Mouse (Mus musculus) T-helper 1 cell (primary cell): Measurements from ENCODE around the gene Slc38a6.

Source experiments
- in situ Hi-C: fragments of 300-600 bp; cut with MboI, MseI; formaldehyde crosslinking; loops from one replicate; pipeline ENCODE4 v1.15.1; 2025; ENCODE audit warnings: high pct_unique_total_duplicates

The Slc38a6 gene

DNA sequence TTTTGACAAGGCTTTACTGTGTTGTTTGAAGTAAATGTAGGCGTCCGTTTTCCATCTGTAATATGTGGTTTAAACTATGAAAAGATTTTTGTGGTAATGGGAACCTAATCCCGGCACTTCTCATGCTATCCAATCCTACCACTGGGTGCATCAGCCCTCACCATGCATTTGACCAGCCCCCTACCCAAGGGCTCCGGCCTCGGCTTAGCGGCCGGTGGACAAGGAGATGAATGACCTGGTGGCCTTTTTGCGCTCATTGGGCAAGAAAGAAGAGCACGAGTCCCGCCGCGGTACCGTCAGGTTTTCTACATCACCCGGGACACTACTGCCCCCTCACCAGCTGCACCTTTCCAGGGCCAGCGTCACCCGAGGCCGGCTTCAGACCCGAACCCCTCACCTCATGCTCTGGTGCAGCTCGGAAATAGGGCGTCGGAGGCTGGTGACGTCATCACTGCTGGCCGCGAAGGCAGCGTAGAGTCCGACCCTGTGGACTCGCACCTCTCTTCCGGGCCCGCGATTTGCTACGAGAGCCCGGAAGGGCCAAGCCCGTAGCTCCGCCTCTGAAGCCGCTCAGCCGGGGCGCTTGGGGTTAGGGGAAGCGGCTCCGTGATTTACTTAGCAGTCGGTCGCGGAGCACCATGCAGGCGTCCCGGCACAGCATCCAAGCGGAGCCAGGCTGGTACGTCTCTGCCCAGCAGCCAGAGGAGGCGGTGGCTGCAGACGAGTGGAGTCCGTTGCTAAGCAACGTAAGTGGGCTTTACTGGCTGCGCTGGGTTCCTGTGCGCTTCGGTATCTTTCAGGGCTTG lies at the start of gene Slc38a6, which contains the start of gene Trmt5:
Gene Slc38a6, plus strand, starts transcription at position 493 of the 806 bp plus-strand sequence.
Gene Trmt5, minus strand, starts transcription at position 424 of the 806 bp plus-strand sequence.
- in situ Hi-C loops, result loop anchor here (5.0 kb wide), 1 partner anchor 74 kb away; no protein-coding TSS in a partner anchor

DNA sequence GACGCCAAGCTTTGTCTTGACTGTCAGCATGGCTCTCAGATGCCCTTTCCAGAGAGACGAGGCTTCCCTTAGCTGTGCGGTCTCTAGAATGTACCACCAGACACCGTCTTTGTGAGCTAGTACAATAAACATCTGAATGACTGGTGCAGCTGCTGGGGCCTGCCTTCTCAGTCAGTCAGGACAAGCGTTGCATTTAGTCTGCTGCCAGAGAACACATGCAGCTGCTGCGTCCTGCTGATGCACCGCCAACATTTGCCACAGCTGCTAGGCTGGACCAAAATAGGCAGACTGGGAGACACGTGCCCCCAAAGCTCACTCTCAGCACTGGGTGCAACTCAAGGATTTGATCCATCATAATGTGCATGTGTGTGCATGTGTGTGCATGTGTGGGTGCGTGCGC lies 44.6 kb upstream of the Slc38a6 start:
- in situ Hi-C loops, result no loop called here

- in situ Hi-C loops, result no loop called here
Measured at GRCm38 (mm10) chr12:73245687-73246086, 40.9 kb upstream of the Slc38a6 start.

DNA sequence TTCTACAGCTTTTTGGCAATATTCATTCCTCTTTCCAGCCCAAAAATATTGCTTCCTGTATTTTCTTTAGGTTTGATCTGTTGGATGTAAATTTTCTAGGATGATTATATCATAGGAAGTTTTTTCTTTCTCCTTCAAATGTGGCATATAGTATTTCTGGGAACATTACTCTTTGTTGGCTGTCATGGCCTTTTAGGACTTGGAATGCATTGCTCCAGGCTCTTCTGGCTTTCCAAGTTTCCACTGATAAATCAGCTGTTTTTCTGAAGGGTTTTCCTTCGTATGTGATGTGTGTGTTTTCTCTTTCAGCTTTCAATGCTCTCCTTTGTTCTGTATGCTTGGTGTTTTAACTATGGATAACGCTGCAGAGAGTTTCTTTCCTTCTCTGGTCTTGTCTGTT lies 31.6 kb upstream of the Slc38a6 start:
- in situ Hi-C loops, result no loop called here

- in situ Hi-C loops, result no loop called here
Measured at GRCm38 (mm10) chr12:73259269-73259668, 27.3 kb upstream of the Slc38a6 start.

- in situ Hi-C loops, result no loop called here
Measured at GRCm38 (mm10) chr12:73260339-73260738, 26.2 kb upstream of the Slc38a6 start.

GRCm38 (mm10) chr12:73265381-73265978 lies 21.1 kb upstream of the Slc38a6 start:
- in situ Hi-C loops, result no loop called here

GRCm38 (mm10) chr12:73266597-73266996 lies 20.0 kb upstream of the Slc38a6 start:
- in situ Hi-C loops, result no loop called here

DNA sequence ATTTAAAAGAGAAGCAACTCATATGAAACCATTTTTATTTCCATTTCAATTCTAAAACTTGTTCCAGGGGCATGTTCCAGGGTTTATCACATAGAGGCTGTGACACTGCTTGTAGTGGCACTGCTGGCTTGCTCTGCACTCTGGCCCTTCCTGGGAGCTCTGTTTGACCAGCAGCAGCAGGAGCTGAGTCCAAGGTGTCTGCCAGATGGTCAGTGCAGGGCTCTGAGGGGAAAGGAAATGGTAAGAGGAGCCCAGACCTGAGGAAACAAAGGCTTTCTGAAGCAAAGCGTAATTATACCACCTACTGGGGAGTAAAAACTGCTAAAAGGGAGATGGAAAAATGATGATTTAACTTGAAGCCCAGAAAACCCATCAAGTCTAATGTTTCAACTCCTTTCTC lies 18.1 kb upstream of the Slc38a6 start:
- in situ Hi-C loops, result no loop called here

GRCm38 (mm10) chr12:73269531-73269930 lies 17.0 kb upstream of the Slc38a6 start:
- in situ Hi-C loops, result no loop called here

DNA sequence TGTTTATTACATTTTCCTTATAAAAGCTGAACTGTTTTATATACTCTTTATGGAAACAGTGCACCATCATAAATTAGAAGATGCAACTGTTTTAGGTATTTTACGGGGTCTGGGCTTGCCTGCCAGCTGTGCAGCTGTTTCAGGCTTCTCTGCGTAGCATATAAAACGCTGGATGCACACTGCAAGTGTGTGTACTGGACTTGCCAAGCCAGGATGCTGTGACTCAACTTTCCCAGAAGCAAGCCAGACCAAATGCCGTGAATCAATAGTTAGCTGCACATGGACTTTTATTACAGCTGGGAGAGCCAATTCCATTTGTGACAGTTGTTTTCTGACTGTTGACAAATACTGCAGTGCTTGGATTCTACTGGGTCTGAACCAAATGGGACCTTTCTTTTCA lies 16.6 kb upstream of the Slc38a6 start:
- in situ Hi-C loops, result no loop called here

GRCm38 (mm10) chr12:73274921-73275320 lies 11.7 kb upstream of the Slc38a6 start:
- in situ Hi-C loops, result no loop called here

- in situ Hi-C loops, result loop anchor here (5.0 kb wide), 1 partner anchor 75 kb away; no protein-coding TSS in a partner anchor
Measured at GRCm38 (mm10) chr12:73287609-73288008, 1.0 kb downstream of the Slc38a6 start.

GRCm38 (mm10) chr12:73288626-73289025 lies 2.0 kb downstream of the Slc38a6 start:
- in situ Hi-C loops, result loop anchor here (5.0 kb wide), 1 partner anchor 76 kb away; no protein-coding TSS in a partner anchor

DNA sequence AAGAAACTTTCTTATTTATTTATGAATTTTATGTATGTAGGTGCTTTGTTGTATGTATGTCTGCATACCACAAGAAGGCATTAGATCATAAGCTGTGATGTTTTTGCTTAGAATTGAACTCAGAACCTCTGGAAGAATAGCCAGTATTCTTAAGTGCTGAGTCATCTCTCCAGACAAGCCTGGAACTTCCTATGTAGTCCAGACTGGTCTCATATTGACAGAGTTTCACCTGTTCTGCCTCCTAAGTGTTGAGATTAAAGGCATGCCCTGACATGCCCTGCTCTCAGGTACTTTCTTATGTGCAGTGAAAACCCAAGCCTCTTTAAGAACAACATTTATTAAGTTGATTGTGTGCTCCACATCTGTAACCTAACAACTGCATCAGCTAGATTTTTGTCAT lies 8.3 kb downstream of the Slc38a6 start:
- in situ Hi-C loops, result no loop called here

GRCm38 (mm10) chr12:73295505-73296140 lies 9.0 kb downstream of the Slc38a6 start:
- in situ Hi-C loops, result no loop called here

DNA sequence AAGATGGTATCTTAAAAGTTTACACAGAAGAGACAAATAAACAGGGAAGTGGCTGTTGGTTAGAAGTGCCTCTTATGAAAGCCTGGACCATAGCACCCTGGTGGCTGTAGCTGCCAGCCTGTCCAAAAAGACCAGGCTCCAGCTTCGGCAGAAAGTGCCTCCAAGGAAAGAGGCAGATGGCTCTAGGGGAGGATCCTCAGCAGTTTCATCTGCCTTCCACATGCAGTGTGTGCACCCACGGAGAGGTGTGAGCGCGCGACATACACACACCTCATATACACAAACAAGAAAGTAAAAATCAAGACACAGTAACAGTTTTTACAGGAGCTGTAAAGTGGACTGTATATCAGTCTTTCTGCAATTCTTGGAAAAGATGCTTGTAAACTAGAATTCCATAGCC lies 12.0 kb downstream of the Slc38a6 start:
- in situ Hi-C loops, result no loop called here

DNA sequence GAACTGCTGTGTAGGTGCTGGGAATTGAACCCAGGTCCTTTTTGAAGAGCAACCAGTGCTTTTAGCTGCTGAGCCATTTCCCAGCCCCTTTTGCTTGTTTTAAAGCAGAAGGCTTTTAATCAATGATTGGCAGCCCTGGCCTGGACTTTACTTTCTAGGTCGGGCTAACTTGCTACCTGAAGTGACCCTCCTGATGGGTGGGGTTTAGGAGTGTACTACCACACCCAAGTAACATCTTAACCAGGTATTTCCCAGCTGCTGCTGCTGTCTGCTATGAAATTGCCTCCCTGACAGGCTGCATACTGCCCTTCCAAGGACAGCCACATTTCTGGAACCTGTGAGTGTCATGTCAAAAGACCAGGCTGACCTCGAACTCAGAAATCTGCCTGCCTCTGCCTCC lies 14.0 kb downstream of the Slc38a6 start:
- in situ Hi-C loops, result no loop called here

DNA sequence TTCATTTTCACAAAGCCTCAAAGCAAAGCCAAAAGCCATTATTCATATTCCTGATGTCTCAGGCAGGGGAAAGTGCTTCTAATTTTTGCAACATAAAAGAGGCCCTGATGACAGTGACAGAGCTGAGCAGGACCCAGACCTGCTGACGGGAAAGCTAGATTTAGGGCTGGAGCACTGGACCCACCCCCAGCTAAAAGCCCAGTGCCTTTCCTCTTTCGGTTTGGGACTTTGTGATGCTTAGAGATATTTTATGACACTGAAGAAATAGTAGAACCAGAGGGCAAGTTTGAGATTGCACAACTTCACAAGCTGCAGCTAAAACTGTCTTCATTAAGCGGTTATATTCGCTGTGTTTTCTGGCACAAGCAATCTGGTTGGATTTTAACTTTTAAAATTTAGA lies 18.1 kb downstream of the Slc38a6 start:
- in situ Hi-C loops, result no loop called here

GRCm38 (mm10) chr12:73307750-73308149 lies 21.2 kb downstream of the Slc38a6 start:
- in situ Hi-C loops, result no loop called here

DNA sequence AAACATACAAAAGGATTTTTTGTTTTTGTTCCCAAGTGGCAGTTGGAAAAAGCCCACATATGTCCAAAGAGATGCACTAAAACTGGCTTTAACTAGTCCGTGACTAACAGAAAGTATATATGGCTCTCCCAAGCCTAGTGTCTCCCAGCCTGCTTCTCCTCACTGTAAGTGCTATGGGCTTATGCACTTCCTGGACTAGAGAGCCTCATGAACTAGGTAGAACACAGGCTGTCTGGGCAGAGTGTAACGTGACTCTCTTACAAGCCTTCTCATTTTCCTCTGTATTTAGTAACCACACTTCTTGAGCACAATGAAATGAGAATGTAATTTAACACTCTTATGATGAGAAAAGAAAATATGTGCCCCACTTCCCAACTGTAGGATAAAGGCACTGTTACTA lies 22.1 kb downstream of the Slc38a6 start:
- in situ Hi-C loops, result no loop called here
